Mouse (Mus musculus): ENCODE data around the gene Ccdc60. TPM values are rescaled to one million over a fixed set of nuclear protein-coding genes. Genes with fewer than 3 reads are reported as not detected.
"Not testable (repeated sequence)": the region's sequence is repeated elsewhere in the genome, so short reads cannot be mapped to it uniquely, and the experiment has no call there.

Ccdc60 gene
- total and polyA plus RNA-seq, 3 experiments = not detected

GRCm38 (mm10) chr5:116166965-116167364 is 121.8 kb downstream of the Ccdc60 start:
- no peak overlapping the region for H3K27ac ChIP-seq (ENCODE audit: control insufficient read depth, low read depth, low read length)
- H3K9me3 ChIP-seq (replicated peaks; ENCODE audit: insufficient read depth, low read length) = no peaks in the 10 kb centered on the region
- no peak overlapping the region for H3K9ac ChIP-seq (ENCODE audit: control insufficient read depth, low read depth, low read length, poor library complexity, severe bottlenecking)
- H3K36me3 ChIP-seq (ENCODE audit: control insufficient read depth in 1 of 2, insufficient read depth in 2 of 2, low read length in 2 of 2) = no peaks in the 10 kb centered on the region
- H3K4me1 ChIP-seq (ENCODE audit: control insufficient read depth in 1 of 2, insufficient read depth in 2 of 2, low read length in 2 of 2) = no peaks in the 10 kb centered on the region
- H3K27me3 ChIP-seq (ENCODE audit: control insufficient read depth in 1 of 2, insufficient read depth in 2 of 2, low read length in 2 of 2) = no peaks in the 10 kb centered on the region
- H3K4me3 ChIP-seq (ENCODE audit: control insufficient read depth in 1 of 2, insufficient read depth in 1 of 2, low read depth in 2 of 2, low read length in 2 of 2) = no peak overlapping the region
- TF ChIP-seq ZC3H11A (IDR thresholded peaks at IDR 0.05; ENCODE audit: low read depth, low read length) (no peak), E2F4 (IDR thresholded peaks at IDR 0.05; ENCODE audit: borderline replicate concordance, low read depth, low read length) (no peak), HCFC1 (IDR thresholded peaks at IDR 0.05; ENCODE audit: low read depth, low read length) (no peak), RAD21 (IDR thresholded peaks at IDR 0.05; ENCODE audit: low read depth, low read length) (no peak)
- no peak for DNase-seq (ENCODE audit: low read depth, low spot score)
- no peaks in the 10 kb centered on the region for H3K79me2 ChIP-seq (ENCODE audit: control insufficient read depth, insufficient read depth, low read length, poor library complexity)

GRCm38 (mm10) chr5:116165203-116165888 is 123.4 kb downstream of the Ccdc60 start:
- Histone ChIP-seq H3K9me3 (replicated peaks; ENCODE audit: insufficient read depth, low read length) (no peaks in the 10 kb centered on the region), H3K4me3 (ENCODE audit: control insufficient read depth in 1 of 2, insufficient read depth in 1 of 2, low read depth in 2 of 2, low read length in 2 of 2) (no peak overlapping the region), H3K27me3 (ENCODE audit: control insufficient read depth in 1 of 2, insufficient read depth in 2 of 2, low read length in 2 of 2) (no peaks in the 10 kb centered on the region), H3K27ac (ENCODE audit: control insufficient read depth, low read depth, low read length) (no peak overlapping the region), H3K4me1 (ENCODE audit: control insufficient read depth in 1 of 2, insufficient read depth in 2 of 2, low read length in 2 of 2) (no peaks in the 10 kb centered on the region), H3K79me2 (ENCODE audit: control insufficient read depth, insufficient read depth, low read length, poor library complexity) (no peaks in the 10 kb centered on the region), H3K36me3 (ENCODE audit: control insufficient read depth in 1 of 2, insufficient read depth in 2 of 2, low read length in 2 of 2) (no peaks in the 10 kb centered on the region), H3K9ac (ENCODE audit: control insufficient read depth, low read depth, low read length, poor library complexity, severe bottlenecking) (no peak overlapping the region)
- DNase-seq (ENCODE audit: low read depth, low spot score) = no peak
- TF ChIP-seq RAD21 (IDR thresholded peaks at IDR 0.05; ENCODE audit: low read depth, low read length) = no peak
- no peak for TF ChIP-seq EP300 (IDR thresholded peaks at IDR 0.05; ENCODE audit: low read depth in 1 of 2, low read length in 2 of 2)
- no peak for TF ChIP-seq E2F4 (IDR thresholded peaks at IDR 0.05; ENCODE audit: borderline replicate concordance, low read depth, low read length)
- no peak for TF ChIP-seq MYB (IDR thresholded peaks at IDR 0.05; ENCODE audit: low read depth, low read length)

- no peak overlapping the region for H3K27ac ChIP-seq (ENCODE audit: control insufficient read depth, low read depth, low read length)
- H3K27me3 ChIP-seq (ENCODE audit: control insufficient read depth in 1 of 2, insufficient read depth in 2 of 2, low read length in 2 of 2) = no peaks in the 10 kb centered on the region
- TF ChIP-seq MAFK (IDR thresholded peaks at IDR 0.05; ENCODE audit: borderline replicate concordance, low read depth, low read length) (no peak), ETS1 (IDR thresholded peaks at IDR 0.05; ENCODE audit: low read depth, low read length) (no peak), TCF12 (IDR thresholded peaks at IDR 0.05; ENCODE audit: low read depth, low read length) (no peak), NELFE (IDR thresholded peaks at IDR 0.05; ENCODE audit: low read depth, low read length) (no peak), NRF1 (IDR thresholded peaks at IDR 0.05; ENCODE audit: insufficient read depth, low read depth, low read length, poor library complexity, severe bottlenecking) (no peak), E2F4 (IDR thresholded peaks at IDR 0.05; ENCODE audit: borderline replicate concordance, low read depth, low read length) (no peak), BHLHE40 (IDR thresholded peaks at IDR 0.05; ENCODE audit: borderline replicate concordance, low read depth, low read length) (no peak), POLR2AphosphoS5 (IDR thresholded peaks at IDR 0.05; ENCODE audit: borderline replicate concordance, low read depth, low read length) (no peak), SIN3A (IDR thresholded peaks at IDR 0.05; ENCODE audit: low read length) (no peak), ZC3H11A (IDR thresholded peaks at IDR 0.05; ENCODE audit: low read depth, low read length) (no peak), MXI1 (IDR thresholded peaks at IDR 0.05; ENCODE audit: low read depth, low read length) (no peak), ZKSCAN1 (IDR thresholded peaks at IDR 0.05; ENCODE audit: low read depth, low read length) (no peak), POLR2A (IDR thresholded peaks at IDR 0.05; ENCODE audit: control insufficient read depth in 1 of 2, insufficient read depth in 1 of 2, low read depth in 1 of 2, low read length in 2 of 2, poor library complexity in 1 of 2) (no peak), MYC (IDR thresholded peaks at IDR 0.05; ENCODE audit: low read depth, low read length) (no peak), HCFC1 (IDR thresholded peaks at IDR 0.05; ENCODE audit: low read depth, low read length) (no peak), EP300 (IDR thresholded peaks at IDR 0.05; ENCODE audit: low read depth in 1 of 2, low read length in 2 of 2) (no peak)
These were observed 134.0 kb downstream of the Ccdc60 start for GRCm38 (mm10) chr5:116154811-116155210.

GRCm38 (mm10) chr5:116146446-116146845 is 142.3 kb downstream of the Ccdc60 start:
- H3K9me3 ChIP-seq (replicated peaks; ENCODE audit: insufficient read depth, low read length) = not testable (repeated sequence)

More at GRCm38 (mm10) chr5:116154811-116155210, 134.0 kb downstream of the Ccdc60 start:
- Histone ChIP-seq H3K4me3 (ENCODE audit: control insufficient read depth in 1 of 2, insufficient read depth in 1 of 2, low read depth in 2 of 2, low read length in 2 of 2) (no peak overlapping the region), H3K36me3 (ENCODE audit: control insufficient read depth in 1 of 2, insufficient read depth in 2 of 2, low read length in 2 of 2) (no peaks in the 10 kb centered on the region), H3K9me3 (replicated peaks; ENCODE audit: insufficient read depth, low read length) (no peaks in the 10 kb centered on the region), H3K9ac (ENCODE audit: control insufficient read depth, low read depth, low read length, poor library complexity, severe bottlenecking) (no peak overlapping the region), H3K79me2 (ENCODE audit: control insufficient read depth, insufficient read depth, low read length, poor library complexity) (no peaks in the 10 kb centered on the region), H3K4me1 (ENCODE audit: control insufficient read depth in 1 of 2, insufficient read depth in 2 of 2, low read length in 2 of 2) (no peaks in the 10 kb centered on the region)
- DNase-seq (ENCODE audit: low read depth, low spot score) = no peak

More at GRCm38 (mm10) chr5:116146446-116146845, 142.3 kb downstream of the Ccdc60 start:
- H3K4me1 ChIP-seq (ENCODE audit: control insufficient read depth in 1 of 2, insufficient read depth in 2 of 2, low read length in 2 of 2); H3K9ac ChIP-seq (ENCODE audit: control insufficient read depth, low read depth, low read length, poor library complexity, severe bottlenecking); H3K27ac ChIP-seq (ENCODE audit: control insufficient read depth, low read depth, low read length); H3K27me3 ChIP-seq (ENCODE audit: control insufficient read depth in 1 of 2, insufficient read depth in 2 of 2, low read length in 2 of 2); H3K79me2 ChIP-seq (ENCODE audit: control insufficient read depth, insufficient read depth, low read length, poor library complexity); DNase-seq (ENCODE audit: low read depth, low spot score); H3K4me3 ChIP-seq (ENCODE audit: control insufficient read depth in 1 of 2, insufficient read depth in 1 of 2, low read depth in 2 of 2, low read length in 2 of 2); H3K36me3 ChIP-seq (ENCODE audit: control insufficient read depth in 1 of 2, insufficient read depth in 2 of 2, low read length in 2 of 2): not testable (repeated sequence)

All from MEL (cell line).